Mouse (Mus musculus) C2C12 (cell line): ENCODE measurements around the gene Agxt.

Experiments used
- CEBPB ChIP-seq: IDR thresholded peaks from one replicate; pipeline ENCODE4 v1.6.1; 2011; ENCODE audit warnings: low read depth, mild to moderate bottlenecking, control low read depth, moderate library complexity
- CTCF ChIP-seq: IDR thresholded peaks from one replicate; pipeline ENCODE4 v1.5.1; 2011; ENCODE audit not compliant: control insufficient read depth, insufficient read depth, insufficient read length
- FOSL1 ChIP-seq: IDR thresholded peaks from one replicate; pipeline ENCODE4 v1.8.0; 2011; ENCODE audit warnings: mild to moderate bottlenecking, low read length; ENCODE audit not compliant: poor library complexity, insufficient read depth, severe bottlenecking
- MAX ChIP-seq: IDR thresholded peaks from one replicate; pipeline ENCODE4 v1.6.1; 2011; ENCODE audit warnings: mild to moderate bottlenecking, control low read depth
- MYOD1 ChIP-seq: IDR thresholded peaks from one replicate; pipeline ENCODE4 v1.6.1; 2011; ENCODE audit warnings: low read depth; ENCODE audit not compliant: control insufficient read depth, insufficient read length
- MYOG ChIP-seq: IDR thresholded peaks from one replicate; pipeline ENCODE4 v1.6.1; 2011; ENCODE audit not compliant: control insufficient read depth, insufficient read length; ENCODE audit errors: extremely low read depth
- USF1 ChIP-seq: IDR thresholded peaks from one replicate; pipeline ENCODE4 v1.6.1; 2011; ENCODE audit warnings: low read depth, mild to moderate bottlenecking, control low read depth, moderate library complexity

- TF ChIP-seq CTCF (no peak), MAX (no peak), MYOD1 (no peak), FOSL1 (no peak), CEBPB (no peak), USF1 (no peak), MYOG (no peak)
These were observed 16.0 kb downstream of the Agxt start for GRCm38 (mm10) chr1:93150907-93151661.
